Mouse (Mus musculus) thymus, postnatal 4 days (tissue): ENCODE measurements around the gene Mfrp.
A peak's percentile ranks its signal among the peaks of the same experiment; 100 is the strongest.

Source experiments
- DNase-seq: peaks from one replicate; pipeline ENCODE4 v3.0.0; 2021

Gene Mfrp

GRCm38 (mm10) chr9:44078955-44079756, 22.4 kb upstream of the Mfrp start:
- DNase-seq, result no peak

- DNase-seq, result no peak
Measured at GRCm38 (mm10) chr9:44079997-44080780, 21.3 kb upstream of the Mfrp start.

GRCm38 (mm10) chr9:44080953-44081352, 20.6 kb upstream of the Mfrp start:
- no peak for DNase-seq

- no peak for DNase-seq
Measured at GRCm38 (mm10) chr9:44081581-44081980, 19.9 kb upstream of the Mfrp start.

GRCm38 (mm10) chr9:44082266-44082665, 19.3 kb upstream of the Mfrp start:
- DNase-seq, result no peak

GRCm38 (mm10) chr9:44083392-44084121, 18.0 kb upstream of the Mfrp start:
- no peak for DNase-seq

- DNase-seq, result no peak
Measured at GRCm38 (mm10) chr9:44084236-44084635, 17.3 kb upstream of the Mfrp start.

- peak; percentile 84 for DNase-seq
Measured at GRCm38 (mm10) chr9:44084659-44085229, 16.8 kb upstream of the Mfrp start.

- no peak for DNase-seq
Measured at GRCm38 (mm10) chr9:44085276-44085675, 16.3 kb upstream of the Mfrp start.

GRCm38 (mm10) chr9:44085741-44086665, 15.5 kb upstream of the Mfrp start:
- DNase-seq, result no peak

GRCm38 (mm10) chr9:44086960-44087359, 14.6 kb upstream of the Mfrp start:
- no peak for DNase-seq

GRCm38 (mm10) chr9:44087761-44088455, 13.6 kb upstream of the Mfrp start:
- no peak for DNase-seq

GRCm38 (mm10) chr9:44088877-44089608, 12.5 kb upstream of the Mfrp start:
- peak; percentile 59 for DNase-seq

- DNase-seq, result peak; percentile 94
Measured at GRCm38 (mm10) chr9:44093612-44094503, 7.7 kb upstream of the Mfrp start.

- no peak for DNase-seq
Measured at GRCm38 (mm10) chr9:44094737-44095136, 6.8 kb upstream of the Mfrp start.

- no peak for DNase-seq
Measured at GRCm38 (mm10) chr9:44095781-44096180, 5.7 kb upstream of the Mfrp start.

GRCm38 (mm10) chr9:44096536-44096935, 5.0 kb upstream of the Mfrp start:
- no peak for DNase-seq

- DNase-seq, result no peak
Measured at GRCm38 (mm10) chr9:44104881-44105280, 3.4 kb downstream of the Mfrp start.

GRCm38 (mm10) chr9:44105781-44106180, 4.3 kb downstream of the Mfrp start:
- no peak for DNase-seq
